Mouse (Mus musculus): ENCODE data around the gene Camkk1. TPM values are rescaled to one million over a fixed set of nuclear protein-coding genes. Genes with fewer than 3 reads are reported as not detected.

Gene Camkk1
- total and polyA plus RNA-seq, 3 experiments, result 5.8 to 6.6 TPM; not detected in 1

DNA sequence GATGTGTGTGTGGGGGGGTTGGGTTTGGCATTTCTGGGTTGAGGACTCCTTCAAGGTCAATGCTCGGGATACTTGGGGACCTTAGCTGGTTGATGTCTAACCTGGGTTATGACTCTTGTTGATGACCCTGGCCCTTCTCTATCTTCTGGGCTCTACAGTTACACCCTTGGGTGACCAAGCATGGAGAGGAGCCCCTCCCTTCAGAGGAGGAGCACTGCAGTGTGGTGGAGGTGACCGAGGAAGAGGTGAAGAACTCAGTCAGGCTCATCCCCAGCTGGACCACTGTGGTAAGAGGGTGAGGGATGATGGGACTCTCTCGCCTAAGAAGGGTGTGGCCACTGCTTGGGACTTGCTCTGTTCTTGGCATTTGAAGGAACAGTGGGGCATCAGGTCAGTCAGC lies 18.9 kb downstream of the Camkk1 start:
- Histone ChIP-seq H3K27me3 (ENCODE audit: control insufficient read depth in 1 of 2, insufficient read depth in 2 of 2, low read length in 2 of 2) (no peaks in the 10 kb centered on the region), H3K27ac (ENCODE audit: control insufficient read depth, low read depth, low read length) (no peak overlapping the region), H3K4me3 (ENCODE audit: control insufficient read depth in 1 of 2, insufficient read depth in 1 of 2, low read depth in 2 of 2, low read length in 2 of 2) (no peak overlapping the region), H3K79me2 (ENCODE audit: control insufficient read depth, insufficient read depth, low read length, poor library complexity) (no peaks in the 10 kb centered on the region), H3K4me1 (ENCODE audit: control insufficient read depth in 1 of 2, insufficient read depth in 2 of 2, low read length in 2 of 2) (no peaks in the 10 kb centered on the region), H3K9ac (ENCODE audit: control insufficient read depth, low read depth, low read length, poor library complexity, severe bottlenecking) (no peak overlapping the region), H3K9me3 (replicated peaks; ENCODE audit: insufficient read depth, low read length) (no peaks in the 10 kb centered on the region), H3K36me3 (ENCODE audit: control insufficient read depth in 1 of 2, insufficient read depth in 2 of 2, low read length in 2 of 2) (no peaks in the 10 kb centered on the region)
- no peak for DNase-seq (ENCODE audit: low read depth, low spot score)
- TF ChIP-seq JUND (IDR thresholded peaks at IDR 0.05; ENCODE audit: low read depth, low read length) (no peak), NELFE (IDR thresholded peaks at IDR 0.05; ENCODE audit: low read depth, low read length) (no peak), TAL1 (IDR thresholded peaks at IDR 0.05; ENCODE audit: low read length) (no peak), POLR2A (IDR thresholded peaks at IDR 0.05; ENCODE audit: control insufficient read depth in 1 of 2, insufficient read depth in 1 of 2, low read depth in 1 of 2, low read length in 2 of 2, poor library complexity in 1 of 2) (no peak), E2F4 (IDR thresholded peaks at IDR 0.05; ENCODE audit: borderline replicate concordance, low read depth, low read length) (no peak), MAFK (IDR thresholded peaks at IDR 0.05; ENCODE audit: borderline replicate concordance, low read depth, low read length) (no peak), CHD1 (IDR thresholded peaks at IDR 0.05; ENCODE audit: low read depth, low read length) (no peak), MEF2A (IDR thresholded peaks at IDR 0.05; ENCODE audit: extremely low read depth, insufficient replicate concordance, low read depth, low read length, poor library complexity, severe bottlenecking) (no peak), RCOR1 (IDR thresholded peaks at IDR 0.05; ENCODE audit: low read depth, low read length) (no peak), MYC (IDR thresholded peaks at IDR 0.05; ENCODE audit: low read depth, low read length) (no peak), ZC3H11A (IDR thresholded peaks at IDR 0.05; ENCODE audit: low read depth, low read length) (no peak), ELF1 (IDR thresholded peaks at IDR 0.05; ENCODE audit: low read depth, low read length) (no peak), HCFC1 (IDR thresholded peaks at IDR 0.05; ENCODE audit: low read depth, low read length) (no peak), EP300 (IDR thresholded peaks at IDR 0.05; ENCODE audit: low read depth in 1 of 2, low read length in 2 of 2) (no peak), POLR2AphosphoS2 (IDR thresholded peaks at IDR 0.05; ENCODE audit: low read length) (no peak), CHD2 (IDR thresholded peaks at IDR 0.05; ENCODE audit: low read length) (no peak), MYB (IDR thresholded peaks at IDR 0.05; ENCODE audit: low read depth, low read length) (no peak), TCF12 (IDR thresholded peaks at IDR 0.05; ENCODE audit: low read depth, low read length) (no peak)

DNA sequence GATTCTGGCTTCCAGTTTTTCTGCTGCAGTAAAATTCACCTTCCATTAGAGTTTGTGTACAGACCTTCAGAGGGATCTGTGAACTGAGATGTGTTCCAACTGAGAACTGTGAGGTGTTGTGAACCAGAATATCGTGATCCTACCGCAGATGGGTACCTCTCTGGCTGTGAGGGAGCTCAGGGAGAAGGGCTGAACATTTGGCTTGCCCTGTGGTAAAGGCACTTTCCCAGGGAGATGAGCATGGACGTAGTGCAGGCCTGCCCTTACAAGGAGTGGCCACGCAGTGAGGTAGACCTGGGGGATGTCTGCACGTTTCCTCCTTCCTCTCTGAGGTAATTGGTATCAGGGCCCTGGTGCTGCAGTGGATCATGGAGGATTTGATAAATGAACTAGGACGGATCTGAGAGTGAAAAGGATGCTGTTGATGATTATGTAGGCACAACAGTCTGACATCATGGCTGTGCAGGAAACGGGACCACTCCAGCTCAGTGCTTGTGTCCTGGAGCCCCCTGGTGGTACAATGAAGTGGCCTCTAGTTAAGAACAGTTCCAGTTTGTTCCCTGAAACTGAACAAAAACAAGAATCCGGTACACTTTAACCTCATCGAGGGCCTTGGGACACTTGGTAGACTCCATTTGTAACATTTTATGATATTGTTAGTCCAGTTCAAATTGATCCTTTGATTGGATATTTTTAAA lies 20.4 kb downstream of the Camkk1 start:
- TF ChIP-seq SIN3A (IDR thresholded peaks at IDR 0.05; ENCODE audit: low read length) (no peak), CHD1 (IDR thresholded peaks at IDR 0.05; ENCODE audit: low read depth, low read length) (no peak), CTCF (IDR thresholded peaks at IDR 0.05 in 2 of 3, conservative IDR thresholded peaks at IDR 0.05 in 1 of 3; ENCODE audit: control insufficient read depth in 1 of 3, insufficient read depth in 1 of 3, low read depth in 2 of 3, low read length in 3 of 3, poor library complexity in 1 of 3, severe bottlenecking in 1 of 3) (peak; percentile 55 to 77 (median 70)), RAD21 (IDR thresholded peaks at IDR 0.05; ENCODE audit: low read depth, low read length) (peak; percentile 73), TCF12 (IDR thresholded peaks at IDR 0.05; ENCODE audit: low read depth, low read length) (no peak), SMC3 (IDR thresholded peaks at IDR 0.05; ENCODE audit: low read depth, low read length) (peak; percentile 85), POLR2AphosphoS5 (IDR thresholded peaks at IDR 0.05; ENCODE audit: borderline replicate concordance, low read depth, low read length) (no peak), ZC3H11A (IDR thresholded peaks at IDR 0.05; ENCODE audit: low read depth, low read length) (peak; percentile 60)
- Histone ChIP-seq H3K4me1 (ENCODE audit: control insufficient read depth in 1 of 2, insufficient read depth in 2 of 2, low read length in 2 of 2) (no peaks in the 10 kb centered on the region), H3K9me3 (replicated peaks; ENCODE audit: insufficient read depth, low read length) (no peaks in the 10 kb centered on the region), H3K9ac (ENCODE audit: control insufficient read depth, low read depth, low read length, poor library complexity, severe bottlenecking) (no peak overlapping the region), H3K27ac (ENCODE audit: control insufficient read depth, low read depth, low read length) (no peak overlapping the region), H3K36me3 (ENCODE audit: control insufficient read depth in 1 of 2, insufficient read depth in 2 of 2, low read length in 2 of 2) (no peaks in the 10 kb centered on the region), H3K79me2 (ENCODE audit: control insufficient read depth, insufficient read depth, low read length, poor library complexity) (no peaks in the 10 kb centered on the region), H3K4me3 (ENCODE audit: control insufficient read depth in 1 of 2, insufficient read depth in 1 of 2, low read depth in 2 of 2, low read length in 2 of 2) (no peak overlapping the region), H3K27me3 (ENCODE audit: control insufficient read depth in 1 of 2, insufficient read depth in 2 of 2, low read length in 2 of 2) (no peaks in the 10 kb centered on the region)
- peak; percentile 65 for DNase-seq (ENCODE audit: low read depth, low spot score)
